9 mouse cellular contexts compared by ENCODE assay signal in genomic region chr12:111159659-111160428, GRCm38 (mm10). TPM values are rescaled to one million over a fixed set of nuclear protein-coding genes. Genes with fewer than 3 reads are reported as not detected.
DNase-seq lines count a peak whose midpoint lies in the region; ATAC-seq lines count a peak whose summit lies in the region.
"Had no signal": no experiment of that assay in that cellular context is flagged by ENCODE, and none has a peak within 500 bp of the region (broad histone marks: within the 10 kb centered on the region; RNA-seq: fewer than 3 reads in every experiment).

No protein-coding gene starts in this region.

- no peaks in the 10 kb centered on the region for H3K9me3 ChIP-seq in liver, embryonic 15.5 days (replicated peaks)

- 10% methylated on average over 12 of the region's 12 CpGs for WGBS in liver, embryonic 15.5 days (ENCODE audit: insufficient replicate concordance)

- DNase-seq in kidney, adult 9 months: peak; percentile 22
- DNase-seq in kidney, adult 18-20 months: no peak
- peak; percentile 98 for DNase-seq in spleen, postnatal 36 days (ENCODE audit: low spot score in 2 of 2)
- DNase-seq in left cerebral cortex, adult 8-10 months (ENCODE audit: low spot score in 2 of 2): no peak
- DNase-seq in frontal cortex, postnatal 10 days (ENCODE audit: low spot score in 2 of 2): no peak

- peak overlapping the region; percentile 54 for H3K4me2 ChIP-seq in liver, embryonic 15.5 days

- peak overlapping the region; percentile 29 for H3K4me3 ChIP-seq in liver, embryonic 15.5 days (replicated peaks)

- peak overlapping the region; percentile 80 for H3K27ac ChIP-seq in liver, embryonic 15.5 days (replicated peaks)

- ATAC-seq in common myeloid progenitor, adult 5-6 weeks (replicated peaks; ENCODE audit: low read depth, poor library complexity, severe bottlenecking): peak; percentile 74
- peak; percentile 53 for ATAC-seq in liver, embryonic 15.5 days (ENCODE audit: insufficient read depth)
- no peak for ATAC-seq in cerebellum, adult (ENCODE audit: insufficient number of reproducible peaks, low FRiP score, low TSS enrichment)

- no peaks in the 10 kb centered on the region for H3K27me3 ChIP-seq in liver, embryonic 15.5 days

- no peaks in the 10 kb centered on the region for H3K36me3 ChIP-seq in liver, embryonic 15.5 days (replicated peaks)

- H3K9ac ChIP-seq in liver, embryonic 15.5 days: peak overlapping the region; percentile 39; the same call in 1 of the 2 replicates

- peaks cover 64% of the 10 kb centered on the region for H3K4me1 ChIP-seq in liver, embryonic 15.5 days (replicated peaks)

RNA-seq across cellular contexts. Expression of gene Traf3, which starts 6.3 kb away (rescaled TPM):
- 11.6 and 15.7 TPM in 2 replicates for total RNA-seq in common myeloid progenitor, adult 5-6 weeks (2017)
- polyA plus RNA-seq in liver, embryonic 15.5 days (2015; fragmentation: Nextera tagmentation; extraction: Ambion mirVana): 2.2 and 2.3 TPM in 2 replicates
- total RNA-seq in left cerebral cortex, adult 8-10 months (2022): 10 to 100 TPM; 28.3 to 41.2 (median 36.2) TPM

RNA-seq across cellular contexts. Expression of gene 4930595D18Rik, which starts 24.4 kb away (rescaled TPM):
- total RNA-seq in common myeloid progenitor, adult 5-6 weeks (2017): 0.32 TPM in 1 of 2 replicates, not detected in the other
- not detected in 2 replicates for polyA plus RNA-seq in liver, embryonic 15.5 days (2015; fragmentation: Nextera tagmentation; extraction: Ambion mirVana)
- total RNA-seq in left cerebral cortex, adult 8-10 months (2022): not detected
- polyA plus RNA-seq: large intestine, adult 2 months had no signal

Comparison
In these comparisons a context has a peak if more than half of its experiments do, and no peak if none do; other contexts are left out.
1. DNase-seq: peak in kidney, adult 9 months (single experiment) and spleen, postnatal 36 days (2 of 2); none in kidney, adult 18-20 months (single experiment), left cerebral cortex, adult 8-10 months (0 of 2) and frontal cortex, postnatal 10 days (0 of 2).